Mouse (Mus musculus): ENCODE measurements around the gene Sema4d. TPM values are rescaled to one million over a fixed set of nuclear protein-coding genes. Genes with fewer than 3 reads are reported as not detected.
A peak's percentile ranks its signal among the peaks of the same experiment; 100 is the strongest.

Sema4d gene
- total and polyA plus RNA-seq, 3 experiments, result 52.2 to 67.6 (median 52.2) TPM

- H3K79me2 ChIP-seq (replicated peaks; ENCODE audit: control insufficient read depth, insufficient read depth, low read length), result no peaks in the 10 kb centered on the region; the same call in 1 of the 2 replicates
- peaks cover 12% of the 10 kb centered on the region for H3K4me1 ChIP-seq (ENCODE audit: control insufficient read depth, insufficient read depth, low read length)
- no peak for DNase-seq
- WGBS, result 69% methylated on average over 11 of the region's 11 CpGs
- TF ChIP-seq EP300 (IDR thresholded peaks at IDR 0.05; ENCODE audit: insufficient read depth, low read depth, low read length) (no peak), POLR2A (IDR thresholded peaks at IDR 0.05; ENCODE audit: insufficient read depth, low read depth, low read length) (no peak), CTCF (IDR thresholded peaks at IDR 0.05) (no peak)
- H3K36me3 ChIP-seq (ENCODE audit: control insufficient read depth, insufficient read depth, low read length), result no peaks in the 10 kb centered on the region
- no peak overlapping the region for H3K4me3 ChIP-seq
- H3K27ac ChIP-seq, result no peak overlapping the region; the same call in 1 of the 2 replicates
- no peak overlapping the region for H3K9ac ChIP-seq (ENCODE audit: low read depth, low read length)
- no peaks in the 10 kb centered on the region for H3K27me3 ChIP-seq (ENCODE audit: control insufficient read depth, insufficient read depth, low read length)
- intact Hi-C loops (cut with DNase I), result no loop called here
Observed at GRCm38 (mm10) chr13:51778351-51778982, 15.1 kb downstream of the Sema4d start.

DNA sequence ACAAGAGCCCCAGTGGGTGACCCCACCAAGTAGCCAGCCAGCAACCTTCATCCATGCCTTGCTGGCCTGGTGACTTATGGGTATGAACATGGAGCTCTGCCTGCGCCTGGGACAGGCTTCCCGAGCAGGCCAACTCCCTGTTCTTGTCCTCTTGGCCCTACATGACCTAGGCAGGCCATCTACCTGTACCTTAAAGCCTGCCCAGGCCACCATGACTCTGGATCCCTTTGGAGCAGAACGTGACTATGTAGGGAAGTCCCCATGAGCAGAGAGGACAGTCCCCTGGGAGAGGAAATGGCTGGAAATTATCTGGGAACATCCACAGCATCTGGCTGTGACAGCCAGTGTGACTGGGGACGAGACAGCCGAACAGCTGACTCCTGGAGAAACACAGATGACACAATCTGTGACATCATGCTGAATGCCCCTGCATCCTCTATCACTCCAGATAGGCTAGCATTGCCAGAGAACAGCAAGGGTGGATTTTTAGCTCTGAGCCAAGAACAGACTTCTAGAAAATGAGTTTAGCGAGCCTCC lies 15.7 kb downstream of the Sema4d start:
- 20% methylated on average over 6 of the region's 6 CpGs for WGBS
- H3K9ac ChIP-seq (ENCODE audit: low read depth, low read length), result no peak overlapping the region
- intact Hi-C loops (cut with DNase I), result no loop called here
- H3K27me3 ChIP-seq (ENCODE audit: control insufficient read depth, insufficient read depth, low read length), result no peaks in the 10 kb centered on the region
- H3K4me3 ChIP-seq, result no peak overlapping the region
- H3K79me2 ChIP-seq (replicated peaks; ENCODE audit: control insufficient read depth, insufficient read depth, low read length), result no peaks in the 10 kb centered on the region
- no peaks in the 10 kb centered on the region for H3K36me3 ChIP-seq (ENCODE audit: control insufficient read depth, insufficient read depth, low read length)
- TF ChIP-seq EP300 (IDR thresholded peaks at IDR 0.05; ENCODE audit: insufficient read depth, low read depth, low read length) (no peak), POLR2A (IDR thresholded peaks at IDR 0.05; ENCODE audit: insufficient read depth, low read depth, low read length) (no peak), CTCF (IDR thresholded peaks at IDR 0.05) (no peak)
- peaks cover 12% of the 10 kb centered on the region for H3K4me1 ChIP-seq (ENCODE audit: control insufficient read depth, insufficient read depth, low read length)
- H3K27ac ChIP-seq, result peak overlapping the region; percentile 88
- peak in 1 of 2 experiments; percentile 40 for DNase-seq

- peak overlapping the region; percentile 88 for H3K27ac ChIP-seq
- no peaks in the 10 kb centered on the region for H3K36me3 ChIP-seq (ENCODE audit: control insufficient read depth, insufficient read depth, low read length)
- intact Hi-C loops (cut with DNase I), result no loop called here
- 16% methylated on average over 11 of the region's 11 CpGs for WGBS
- peak; percentile 73 to 88 for DNase-seq
- no peaks in the 10 kb centered on the region for H3K79me2 ChIP-seq (replicated peaks; ENCODE audit: control insufficient read depth, insufficient read depth, low read length)
- no peaks in the 10 kb centered on the region for H3K27me3 ChIP-seq (ENCODE audit: control insufficient read depth, insufficient read depth, low read length)
- TF ChIP-seq EP300 (IDR thresholded peaks at IDR 0.05; ENCODE audit: insufficient read depth, low read depth, low read length), result peak; percentile 70; the same call in 1 of the 2 replicates
- no peak; the same call in 1 of the 2 replicates for TF ChIP-seq POLR2A (IDR thresholded peaks at IDR 0.05; ENCODE audit: insufficient read depth, low read depth, low read length)
- peaks cover 12% of the 10 kb centered on the region for H3K4me1 ChIP-seq (ENCODE audit: control insufficient read depth, insufficient read depth, low read length)
- H3K9ac ChIP-seq (ENCODE audit: low read depth, low read length), result no peak overlapping the region
- no peak overlapping the region for H3K4me3 ChIP-seq
Observed at GRCm38 (mm10) chr13:51777048-51777737, 16.4 kb downstream of the Sema4d start.

DNA sequence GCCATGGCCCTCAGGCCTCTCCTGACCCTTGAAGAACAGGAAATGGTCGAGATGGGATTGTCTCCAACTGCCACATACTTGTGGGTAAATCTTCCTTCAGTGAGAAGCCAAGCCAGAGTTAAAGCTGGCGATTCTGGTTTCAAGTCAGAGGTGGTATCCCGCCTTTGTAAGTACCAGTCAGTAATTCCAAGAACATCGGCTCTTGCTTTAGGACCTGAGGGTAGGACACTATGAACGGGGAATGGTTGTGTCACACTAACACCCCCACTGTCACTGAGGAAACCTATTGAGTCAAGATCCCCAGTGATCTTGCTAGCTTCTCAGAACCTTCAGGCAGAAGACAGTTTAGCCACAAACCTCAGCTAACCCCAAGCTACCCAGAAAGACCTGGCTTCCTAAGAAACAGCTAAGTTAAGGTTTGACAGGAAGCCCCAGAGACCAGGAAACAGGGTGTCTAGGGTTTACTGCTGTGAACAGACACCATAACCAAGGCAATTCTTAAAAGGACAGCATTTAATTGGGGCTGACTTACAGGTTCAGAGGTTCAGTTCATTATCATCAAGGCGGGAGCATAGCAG lies 17.3 kb downstream of the Sema4d start:
- no peaks in the 10 kb centered on the region for H3K27me3 ChIP-seq (ENCODE audit: control insufficient read depth, insufficient read depth, low read length)
- intact Hi-C loops (cut with DNase I), result no loop called here
- peaks cover 12% of the 10 kb centered on the region for H3K4me1 ChIP-seq (ENCODE audit: control insufficient read depth, insufficient read depth, low read length)
- no peak for DNase-seq
- no peaks in the 10 kb centered on the region for H3K36me3 ChIP-seq (ENCODE audit: control insufficient read depth, insufficient read depth, low read length)
- H3K4me3 ChIP-seq, result no peak overlapping the region
- H3K27ac ChIP-seq, result no peak overlapping the region; the same call in 1 of the 2 replicates
- no peaks in the 10 kb centered on the region for H3K79me2 ChIP-seq (replicated peaks; ENCODE audit: control insufficient read depth, insufficient read depth, low read length)
- H3K9ac ChIP-seq (ENCODE audit: low read depth, low read length), result no peak overlapping the region
- 88% methylated on average over 6 of the region's 6 CpGs for WGBS
- no peak for TF ChIP-seq CTCF (IDR thresholded peaks at IDR 0.05)
- TF ChIP-seq EP300 (IDR thresholded peaks at IDR 0.05; ENCODE audit: insufficient read depth, low read depth, low read length), result no peak
- no peak for TF ChIP-seq POLR2A (IDR thresholded peaks at IDR 0.05; ENCODE audit: insufficient read depth, low read depth, low read length)

DNA sequence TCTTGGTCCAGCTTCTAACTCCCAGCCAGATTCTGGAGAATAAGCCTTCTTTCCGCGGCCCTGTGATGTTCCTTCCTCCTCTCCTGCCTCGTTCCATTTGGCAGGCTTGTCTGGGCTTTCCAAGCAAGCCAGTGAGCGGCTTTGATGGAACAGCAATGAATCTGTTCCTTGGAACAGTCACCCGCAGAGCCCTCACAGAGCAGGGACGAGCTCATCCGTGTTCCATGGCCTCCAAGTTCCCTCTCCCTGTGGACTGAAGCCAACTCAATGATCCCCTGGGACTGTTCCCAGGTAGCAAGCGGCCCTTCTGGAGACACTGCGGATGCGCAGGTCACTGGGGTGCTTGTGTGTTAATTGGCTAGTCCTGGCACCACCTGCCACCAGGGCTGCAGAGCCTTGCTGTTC lies 21.7 kb downstream of the Sema4d start:
- no peak for TF ChIP-seq EP300 (IDR thresholded peaks at IDR 0.05; ENCODE audit: insufficient read depth, low read depth, low read length)
- no peak for TF ChIP-seq CTCF (IDR thresholded peaks at IDR 0.05)
- TF ChIP-seq POLR2A (IDR thresholded peaks at IDR 0.05; ENCODE audit: insufficient read depth, low read depth, low read length), result no peak
- no peak overlapping the region for H3K27ac ChIP-seq
- no peaks in the 10 kb centered on the region for H3K36me3 ChIP-seq (ENCODE audit: control insufficient read depth, insufficient read depth, low read length)
- H3K9ac ChIP-seq (ENCODE audit: low read depth, low read length), result no peak overlapping the region
- no peaks in the 10 kb centered on the region for H3K27me3 ChIP-seq (ENCODE audit: control insufficient read depth, insufficient read depth, low read length)
- peaks cover under 1% of the 10 kb centered on the region for H3K4me1 ChIP-seq (ENCODE audit: control insufficient read depth, insufficient read depth, low read length)
- no peak for DNase-seq
- no peaks in the 10 kb centered on the region for H3K79me2 ChIP-seq (replicated peaks; ENCODE audit: control insufficient read depth, insufficient read depth, low read length)
- intact Hi-C loops (cut with DNase I), result no loop called here
- H3K4me3 ChIP-seq, result no peak overlapping the region
- 65% methylated on average over 10 of the region's 10 CpGs for WGBS

Data from heart, adult 2 months (tissue).